Mouse (Mus musculus): ENCODE measurements at regions not wholly inside any gene's neighbourhood (a gene's known extent, or its start where the extent isn't known, plus 50 kb on each side); places are given as distances from the start of the nearest gene placed in this dataset.

GRCm38 (mm10) chr14:76619038-76619409 is 62.3 kb upstream of the Serp2 start:
- Histone ChIP-seq H3K4me1 (ENCODE audit: insufficient read depth, low read depth, low read length) (peaks cover 8% of the 10 kb centered on the region; the same call in 1 of the 2 replicates), H3K9me3 (ENCODE audit: low read length) (no peaks in the 10 kb centered on the region), H3K27me3 (replicated peaks; ENCODE audit: insufficient read depth, low read length) (no peaks in the 10 kb centered on the region), H3K4me2 (replicated peaks; ENCODE audit: low read depth, low read length) (no peak overlapping the region), H3K4me3 (ENCODE audit: low read depth, low read length) (no peak overlapping the region), H3K36me3 (ENCODE audit: insufficient read depth, low read length) (no peaks in the 10 kb centered on the region), H3K27ac (ENCODE audit: low read length) (peak overlapping the region; percentile 38; the same call in 1 of the 2 replicates), H3K9ac (replicated peaks; ENCODE audit: low read depth) (no peak overlapping the region)
- no peak for TF ChIP-seq CTCF (IDR thresholded peaks at IDR 0.05)
- no peak for TF ChIP-seq EP300 (IDR thresholded peaks at IDR 0.05)
- WGBS: 71% methylated on average over 7 of the region's 7 CpGs
- ATAC-seq (no peak), DNase-seq (ENCODE audit: low spot score) (no peak)

- Histone ChIP-seq H3K4me2 (replicated peaks; ENCODE audit: low read depth, low read length) (no peak overlapping the region), H3K36me3 (ENCODE audit: insufficient read depth, low read length) (no peaks in the 10 kb centered on the region), H3K4me3 (ENCODE audit: low read depth, low read length) (no peak overlapping the region), H3K9ac (replicated peaks; ENCODE audit: low read depth) (no peak overlapping the region), H3K9me3 (ENCODE audit: low read length) (no peaks in the 10 kb centered on the region), H3K27ac (ENCODE audit: low read length) (0 out of 2 replicates have a peak overlapping the region, but pooled peaks have one; percentile 38), H3K4me1 (ENCODE audit: insufficient read depth, low read depth, low read length) (peaks cover 8% of the 10 kb centered on the region; the same call in 1 of the 2 replicates), H3K27me3 (replicated peaks; ENCODE audit: insufficient read depth, low read length) (no peaks in the 10 kb centered on the region)
- DNase-seq (ENCODE audit: low spot score) (no peak), ATAC-seq (no peak)
- no peak for TF ChIP-seq CTCF (IDR thresholded peaks at IDR 0.05)
- TF ChIP-seq EP300 (IDR thresholded peaks at IDR 0.05): no peak
- 55% methylated on average over 14 of the region's 14 CpGs for WGBS
Measured at GRCm38 (mm10) chr14:76618331-76619037, 61.8 kb upstream of the Serp2 start.

GRCm38 (mm10) chr14:76617889-76618288 is 61.2 kb upstream of the Serp2 start:
- no peaks in the 10 kb centered on the region for H3K9me3 ChIP-seq (ENCODE audit: low read length)
- H3K27ac ChIP-seq (ENCODE audit: low read length): peak overlapping the region; percentile 21
- TF ChIP-seq EP300 (IDR thresholded peaks at IDR 0.05) (0 out of 2 replicates have a peak, but pooled peaks have one; percentile 16), CTCF (IDR thresholded peaks at IDR 0.05) (no peak)
- no peak overlapping the region for H3K4me3 ChIP-seq (ENCODE audit: low read depth, low read length)
- 96% methylated on average over 1 of the region's 1 CpGs for WGBS
- ATAC-seq: peak; percentile 20; the same call in 1 of the 2 replicates
- H3K4me1 ChIP-seq (ENCODE audit: insufficient read depth, low read depth, low read length): peaks cover 6% of the 10 kb centered on the region; the same call in 1 of the 2 replicates
- peak; percentile 49 for DNase-seq (ENCODE audit: low spot score)
- H3K27me3 ChIP-seq (replicated peaks; ENCODE audit: insufficient read depth, low read length): no peaks in the 10 kb centered on the region
- no peaks in the 10 kb centered on the region for H3K36me3 ChIP-seq (ENCODE audit: insufficient read depth, low read length)
- no peak overlapping the region for H3K9ac ChIP-seq (replicated peaks; ENCODE audit: low read depth)
- H3K4me2 ChIP-seq (replicated peaks; ENCODE audit: low read depth, low read length): no peak overlapping the region

- peaks cover 2% of the 10 kb centered on the region; the same call in 1 of the 2 replicates for H3K4me1 ChIP-seq (ENCODE audit: insufficient read depth, low read depth, low read length)
- TF ChIP-seq CTCF (IDR thresholded peaks at IDR 0.05) (0 out of 2 replicates have a peak, but pooled peaks have one; percentile 11), EP300 (IDR thresholded peaks at IDR 0.05) (no peak)
- H3K4me2 ChIP-seq (replicated peaks; ENCODE audit: low read depth, low read length): no peak overlapping the region
- DNase-seq (ENCODE audit: low spot score) (peak; percentile 73), ATAC-seq (peak; percentile 48)
- H3K36me3 ChIP-seq (ENCODE audit: insufficient read depth, low read length): no peaks in the 10 kb centered on the region
- WGBS: 63% methylated on average over 11 of the region's 11 CpGs
- H3K27me3 ChIP-seq (replicated peaks; ENCODE audit: insufficient read depth, low read length): no peaks in the 10 kb centered on the region
- H3K9ac ChIP-seq (replicated peaks; ENCODE audit: low read depth): no peak overlapping the region
- no peak overlapping the region for H3K4me3 ChIP-seq (ENCODE audit: low read depth, low read length)
- H3K9me3 ChIP-seq (ENCODE audit: low read length): no peaks in the 10 kb centered on the region
- peak overlapping the region; percentile 21 for H3K27ac ChIP-seq (ENCODE audit: low read length)
Measured at GRCm38 (mm10) chr14:76617447-76617846, 60.8 kb upstream of the Serp2 start.

- ATAC-seq: no peak
- Histone ChIP-seq H3K36me3 (ENCODE audit: insufficient read depth, low read length) (no peaks in the 10 kb centered on the region), H3K27me3 (replicated peaks; ENCODE audit: insufficient read depth, low read length) (no peaks in the 10 kb centered on the region), H3K4me3 (ENCODE audit: low read depth, low read length) (no peak overlapping the region), H3K9me3 (ENCODE audit: low read length) (no peaks in the 10 kb centered on the region), H3K4me2 (replicated peaks; ENCODE audit: low read depth, low read length) (no peak overlapping the region), H3K4me1 (ENCODE audit: insufficient read depth, low read depth, low read length) (no peaks in the 10 kb centered on the region; the same call in 1 of the 2 replicates), H3K9ac (replicated peaks; ENCODE audit: low read depth) (no peak overlapping the region), H3K27ac (ENCODE audit: low read length) (no peak overlapping the region)
- TF ChIP-seq CTCF (IDR thresholded peaks at IDR 0.05) (no peak), EP300 (IDR thresholded peaks at IDR 0.05) (no peak)
- 29% methylated on average over 3 of the region's 3 CpGs for WGBS
- no peak for DNase-seq (ENCODE audit: low spot score)
Measured at GRCm38 (mm10) chr14:76616367-76616683, 59.6 kb upstream of the Serp2 start.

GRCm38 (mm10) chr14:76615603-76616366 is 59.1 kb upstream of the Serp2 start:
- 59% methylated on average over 8 of the region's 8 CpGs for WGBS

More at GRCm38 (mm10) chr14:76615603-76616366, 59.1 kb upstream of the Serp2 start:
- TF ChIP-seq EP300 (IDR thresholded peaks at IDR 0.05) (no peak), CTCF (IDR thresholded peaks at IDR 0.05) (no peak)
- no peaks in the 10 kb centered on the region for H3K9me3 ChIP-seq (ENCODE audit: low read length)
- no peak overlapping the region for H3K4me3 ChIP-seq (ENCODE audit: low read depth, low read length)
- DNase-seq (ENCODE audit: low spot score) (no peak), ATAC-seq (no peak)
- no peak overlapping the region for H3K27ac ChIP-seq (ENCODE audit: low read length)
- no peaks in the 10 kb centered on the region for H3K36me3 ChIP-seq (ENCODE audit: insufficient read depth, low read length)
- H3K27me3 ChIP-seq (replicated peaks; ENCODE audit: insufficient read depth, low read length): no peaks in the 10 kb centered on the region
- no peak overlapping the region for H3K9ac ChIP-seq (replicated peaks; ENCODE audit: low read depth)
- H3K4me1 ChIP-seq (ENCODE audit: insufficient read depth, low read depth, low read length): peaks cover 3% of the 10 kb centered on the region; the same call in 1 of the 2 replicates
- H3K4me2 ChIP-seq (replicated peaks; ENCODE audit: low read depth, low read length): no peak overlapping the region
